Mouse (Mus musculus): Measurements from ENCODE around the gene Sec14l2. TPM values are rescaled to one million over a fixed set of nuclear protein-coding genes. Genes with fewer than 3 reads are reported as not detected.

Sec14l2 gene
- polyA plus RNA-seq, 1 experiment = 20.3 TPM

DNA sequence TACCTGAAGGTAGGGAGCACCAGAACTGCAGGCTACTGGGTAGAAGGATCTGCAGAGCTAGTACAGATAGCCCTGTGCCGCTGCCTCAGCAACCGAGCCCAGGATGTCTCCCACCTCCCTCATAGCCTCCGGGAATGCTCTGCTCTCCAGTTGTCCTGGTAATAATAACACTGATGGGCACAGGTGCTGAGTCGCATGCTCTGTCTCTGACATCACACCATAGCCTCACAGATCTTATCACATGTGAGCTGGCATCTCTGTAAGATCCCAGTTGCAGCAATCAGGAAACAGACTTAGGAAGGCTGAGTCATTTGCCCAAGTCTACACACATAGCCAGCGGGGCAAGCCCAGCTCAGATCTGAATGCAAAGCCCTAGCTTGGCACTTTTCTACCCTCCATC, 21.4 kb downstream of the Sec14l2 start:
- Histone ChIP-seq H3K4me1 (ENCODE audit: control insufficient read depth, insufficient read depth, low read length) (no peaks in the 10 kb centered on the region), H3K27ac (ENCODE audit: control insufficient read depth, insufficient read depth, low read depth, low read length, poor library complexity) (no peak overlapping the region), H3K4me3 (replicated peaks; ENCODE audit: control insufficient read depth, low read depth, low read length) (no peak overlapping the region)
- 54% methylated on average over 5 of the region's 5 CpGs for WGBS
- no peak for TF ChIP-seq POLR2A (IDR thresholded peaks at IDR 0.05; ENCODE audit: borderline replicate concordance, control insufficient read depth, low read depth, low read length)
- TF ChIP-seq CTCF (IDR thresholded peaks at IDR 0.05; ENCODE audit: control insufficient read depth, insufficient read depth, low read length) = no peak

DNA sequence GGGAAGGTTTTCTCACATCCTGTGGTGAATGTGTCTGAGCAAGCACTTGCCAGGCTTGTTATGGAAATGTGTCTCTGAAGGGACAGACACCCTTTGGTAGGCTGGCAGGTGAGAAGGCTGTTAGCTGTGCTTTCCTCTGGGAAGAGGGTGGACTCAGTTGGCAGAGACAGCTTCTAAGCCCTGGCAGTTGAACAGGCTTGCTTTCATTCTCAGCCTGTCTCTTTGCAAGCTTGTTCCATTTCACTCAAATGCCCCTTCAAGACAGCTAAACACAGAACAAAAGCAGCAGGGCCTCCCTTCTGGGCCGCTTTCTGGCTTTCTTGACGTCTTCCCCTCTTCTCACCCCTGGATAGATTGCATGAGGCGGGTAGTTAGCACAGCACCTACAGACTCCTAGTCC, 23.8 kb downstream of the Sec14l2 start:
- peaks cover 3% of the 10 kb centered on the region for H3K4me1 ChIP-seq (ENCODE audit: control insufficient read depth, insufficient read depth, low read length)
- H3K27ac ChIP-seq (ENCODE audit: control insufficient read depth, insufficient read depth, low read depth, low read length, poor library complexity) = no peak overlapping the region
- WGBS = 89% methylated on average over 3 of the region's 3 CpGs
- H3K4me3 ChIP-seq (replicated peaks; ENCODE audit: control insufficient read depth, low read depth, low read length) = no peak overlapping the region
- no peak for TF ChIP-seq POLR2A (IDR thresholded peaks at IDR 0.05; ENCODE audit: borderline replicate concordance, control insufficient read depth, low read depth, low read length)
- TF ChIP-seq CTCF (IDR thresholded peaks at IDR 0.05; ENCODE audit: control insufficient read depth, insufficient read depth, low read length) = no peak

DNA sequence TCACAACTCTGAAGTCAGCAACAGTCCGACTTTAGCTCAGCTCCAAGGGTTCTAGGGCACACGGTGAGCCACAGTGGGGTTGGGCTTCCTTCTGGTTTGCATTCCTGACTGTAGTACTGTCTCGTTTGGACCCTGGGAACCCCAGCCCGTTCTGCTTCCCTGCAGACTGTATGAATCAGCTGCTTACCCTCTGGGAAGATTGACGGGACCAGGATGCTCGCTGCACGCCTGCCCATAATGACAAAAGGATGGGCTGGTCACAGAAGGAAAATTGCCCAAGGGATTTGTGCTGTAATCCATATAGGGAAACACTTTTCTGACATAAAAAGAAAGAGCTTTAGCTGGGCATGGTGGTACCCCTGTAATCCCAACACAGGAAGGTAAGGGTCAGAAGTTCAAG, 24.4 kb downstream of the Sec14l2 start:
- no peak overlapping the region for H3K27ac ChIP-seq (ENCODE audit: control insufficient read depth, insufficient read depth, low read depth, low read length, poor library complexity)
- peaks cover 4% of the 10 kb centered on the region for H3K4me1 ChIP-seq (ENCODE audit: control insufficient read depth, insufficient read depth, low read length)
- no peak for TF ChIP-seq CTCF (IDR thresholded peaks at IDR 0.05; ENCODE audit: control insufficient read depth, insufficient read depth, low read length)
- TF ChIP-seq POLR2A (IDR thresholded peaks at IDR 0.05; ENCODE audit: borderline replicate concordance, control insufficient read depth, low read depth, low read length) = no peak
- 88% methylated on average over 7 of the region's 7 CpGs for WGBS
- H3K4me3 ChIP-seq (replicated peaks; ENCODE audit: control insufficient read depth, low read depth, low read length) = no peak overlapping the region

DNA sequence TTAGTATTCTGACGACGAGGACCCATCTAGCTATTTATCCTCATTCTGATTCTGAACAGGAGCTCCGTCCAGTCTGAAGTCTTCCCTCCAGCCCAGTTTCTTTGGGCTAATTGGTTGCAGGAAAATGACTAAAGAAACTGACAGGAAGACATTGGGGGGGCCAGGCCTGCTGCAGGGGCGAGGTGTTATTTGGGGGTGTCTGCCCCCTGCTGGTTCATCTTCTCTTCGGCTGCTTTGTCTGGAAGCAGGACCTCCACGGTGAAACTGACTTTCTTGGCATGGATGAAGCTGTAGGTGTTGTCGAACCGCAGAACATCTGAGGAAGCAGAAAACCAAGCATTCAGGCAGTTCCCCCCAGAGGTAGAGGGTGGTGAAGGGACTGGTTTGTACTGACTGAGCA, 25.1 kb downstream of the Sec14l2 start:
- Histone ChIP-seq H3K4me3 (replicated peaks; ENCODE audit: control insufficient read depth, low read depth, low read length) (no peak overlapping the region), H3K4me1 (ENCODE audit: control insufficient read depth, insufficient read depth, low read length) (peaks cover 4% of the 10 kb centered on the region), H3K27ac (ENCODE audit: control insufficient read depth, insufficient read depth, low read depth, low read length, poor library complexity) (no peak overlapping the region)
- TF ChIP-seq CTCF (IDR thresholded peaks at IDR 0.05; ENCODE audit: control insufficient read depth, insufficient read depth, low read length) (peak; percentile 22; the same call in 1 of the 2 replicates), POLR2A (IDR thresholded peaks at IDR 0.05; ENCODE audit: borderline replicate concordance, control insufficient read depth, low read depth, low read length) (no peak)
- 45% methylated on average over 8 of the region's 8 CpGs for WGBS

DNA sequence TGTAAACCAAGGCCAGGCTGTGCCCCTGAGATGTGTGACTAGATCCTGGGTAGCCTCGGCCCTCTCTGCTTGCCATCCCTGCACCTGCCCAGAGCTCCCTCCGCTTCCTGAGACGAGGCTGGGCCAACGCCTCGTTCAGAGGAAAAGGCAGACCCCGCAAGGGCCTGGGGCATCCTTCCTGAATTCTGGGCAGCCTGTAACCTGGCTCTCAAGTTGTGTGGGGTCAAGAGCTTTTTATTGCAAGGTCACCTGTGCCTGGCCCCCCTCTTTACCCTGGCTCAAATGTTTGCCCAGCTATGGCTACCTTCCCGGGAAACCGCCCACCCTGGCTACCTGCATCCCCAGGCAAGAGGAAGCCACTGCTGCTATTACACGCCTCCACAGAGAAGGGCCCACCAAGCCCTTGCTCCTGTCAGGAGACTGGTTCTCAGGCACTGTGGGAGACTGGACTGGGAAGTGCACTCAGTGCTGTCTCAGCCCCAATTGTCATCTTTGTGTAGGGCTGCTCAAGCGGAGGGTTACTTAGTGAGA, 26.1 kb downstream of the Sec14l2 start:
- H3K4me1 ChIP-seq (ENCODE audit: control insufficient read depth, insufficient read depth, low read length) = peaks cover 4% of the 10 kb centered on the region
- H3K4me3 ChIP-seq (replicated peaks; ENCODE audit: control insufficient read depth, low read depth, low read length) = peak overlapping the region; percentile 61
- TF ChIP-seq POLR2A (IDR thresholded peaks at IDR 0.05; ENCODE audit: borderline replicate concordance, control insufficient read depth, low read depth, low read length) (no peak), CTCF (IDR thresholded peaks at IDR 0.05; ENCODE audit: control insufficient read depth, insufficient read depth, low read length) (no peak)
- H3K27ac ChIP-seq (ENCODE audit: control insufficient read depth, insufficient read depth, low read depth, low read length, poor library complexity) = peak overlapping the region; percentile 34
- 25% methylated on average over 10 of the region's 10 CpGs for WGBS

DNA sequence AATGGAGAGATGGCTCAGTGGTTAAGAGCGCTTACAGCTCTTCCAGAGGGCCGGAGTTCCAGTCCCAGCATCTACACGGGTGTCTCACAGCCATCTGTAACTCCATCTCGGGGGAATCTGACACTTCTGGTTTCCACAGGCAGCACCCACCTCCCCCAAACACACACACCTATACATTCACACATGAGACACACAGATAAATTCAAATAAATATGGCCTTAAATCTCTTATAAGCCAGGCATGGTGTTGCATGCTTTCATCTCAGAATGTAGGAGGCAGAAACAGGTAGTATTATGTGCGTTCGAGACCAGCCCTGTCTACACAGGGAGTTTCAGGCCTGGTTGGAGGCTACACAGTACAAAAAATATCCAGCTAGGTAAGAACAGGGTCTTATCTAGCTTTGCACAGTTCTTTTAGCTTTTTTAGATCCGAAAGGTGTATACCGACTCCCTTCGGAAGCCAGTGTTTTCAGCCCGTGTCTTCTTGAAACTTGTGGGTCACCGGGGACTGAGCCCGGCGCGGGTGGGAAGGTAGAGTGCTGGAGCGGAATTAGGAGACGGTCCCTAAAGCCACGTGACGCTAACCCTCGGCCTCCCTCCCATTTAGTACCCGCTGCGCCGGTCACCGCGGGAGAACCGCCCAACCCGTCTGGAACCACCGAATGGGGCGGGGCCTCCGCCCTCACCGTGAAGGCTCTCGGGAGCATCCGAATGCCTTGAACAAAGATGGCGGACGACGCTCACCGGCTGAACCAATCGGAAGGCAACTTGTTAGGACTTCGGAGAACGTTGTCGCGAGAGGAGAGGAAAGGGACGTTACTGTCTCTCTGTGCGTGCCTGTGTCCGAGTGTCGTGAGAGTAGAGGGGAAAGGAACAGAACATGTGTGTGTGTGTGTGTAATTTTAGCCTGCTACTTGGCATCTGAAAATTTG, 26.9 kb downstream of the Sec14l2 start:
- peak overlapping the region; percentile 34 for H3K27ac ChIP-seq (ENCODE audit: control insufficient read depth, insufficient read depth, low read depth, low read length, poor library complexity)
- H3K4me1 ChIP-seq (ENCODE audit: control insufficient read depth, insufficient read depth, low read length) = peaks cover 4% of the 10 kb centered on the region
- 4% methylated on average over 45 of the region's 45 CpGs for WGBS
- TF ChIP-seq CTCF (IDR thresholded peaks at IDR 0.05; ENCODE audit: control insufficient read depth, insufficient read depth, low read length) (no peak), POLR2A (IDR thresholded peaks at IDR 0.05; ENCODE audit: borderline replicate concordance, control insufficient read depth, low read depth, low read length) (peak; percentile 62)
- H3K4me3 ChIP-seq (replicated peaks; ENCODE audit: control insufficient read depth, low read depth, low read length) = peak overlapping the region; percentile 61

DNA sequence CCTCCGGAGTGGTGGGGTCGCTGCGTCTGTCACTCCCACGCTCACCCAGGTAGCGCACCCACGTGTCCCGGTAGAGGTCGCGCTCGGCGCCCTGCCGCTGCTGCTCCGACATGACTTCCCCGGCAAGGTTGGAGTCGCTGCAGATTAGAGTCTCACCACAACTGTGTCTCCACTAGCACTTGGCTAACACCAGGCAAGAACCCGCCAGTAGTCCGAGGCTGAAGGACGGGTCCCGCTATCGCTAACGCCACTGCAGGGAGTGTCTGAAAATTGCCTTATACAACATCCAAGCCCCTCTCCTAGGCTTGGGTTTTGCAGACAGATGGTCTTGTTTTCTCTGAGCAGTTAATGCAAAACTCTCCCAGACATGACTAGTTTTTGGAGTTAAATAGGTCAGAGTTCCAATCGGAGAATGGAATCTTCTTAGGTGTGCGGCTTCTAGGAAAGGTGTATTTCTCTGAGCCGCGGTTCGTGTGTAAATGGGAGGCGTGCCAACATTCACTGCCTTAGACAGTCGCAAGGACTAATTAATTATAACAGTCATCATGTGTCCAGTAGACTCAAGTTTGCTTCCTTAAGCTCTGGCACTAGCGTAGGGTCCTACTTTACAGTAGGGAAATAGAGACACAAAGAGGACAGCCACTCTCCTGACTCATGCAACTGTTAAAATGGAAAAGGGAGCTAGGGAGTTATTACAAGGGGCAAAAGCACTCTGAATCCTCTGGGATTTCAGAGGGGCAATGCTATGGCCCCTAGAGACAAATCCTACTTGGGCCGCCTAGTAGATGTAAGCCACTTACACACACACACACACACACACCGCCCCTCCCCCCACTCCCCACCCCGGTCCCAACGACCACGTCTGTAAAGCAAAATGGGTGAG, 27.8 kb downstream of the Sec14l2 start, which contains the start of gene Mtfp1:
Mtfp1 (minus strand) TSS at position 275 of the 883 bp plus-strand sequence.
- peak within 1 kb of the TSS; percentile 87 for H3K4me3 ChIP-seq (replicated peaks; ENCODE audit: control insufficient read depth, low read depth, low read length)
- WGBS = 6% methylated on average over 34 of the region's 34 CpGs
- H3K27ac ChIP-seq (ENCODE audit: control insufficient read depth, insufficient read depth, low read depth, low read length, poor library complexity) = peak within 1 kb of the TSS; percentile 71
- peaks cover 4% of the 10 kb centered on the region for H3K4me1 ChIP-seq (ENCODE audit: control insufficient read depth, insufficient read depth, low read length)
- TF ChIP-seq CTCF (IDR thresholded peaks at IDR 0.05; ENCODE audit: control insufficient read depth, insufficient read depth, low read length) = no peak; the same call in 1 of the 2 replicates
- peak; percentile 54; the same call in 1 of the 2 replicates for TF ChIP-seq POLR2A (IDR thresholded peaks at IDR 0.05; ENCODE audit: borderline replicate concordance, control insufficient read depth, low read depth, low read length)
